Mouse (Mus musculus): ENCODE data around the gene Mmp20. TPM values are rescaled to one million over a fixed set of nuclear protein-coding genes. Genes with fewer than 3 reads are reported as not detected.

Gene Mmp20
- polyA plus RNA-seq, 1 experiment from 2014 or later: not detected

DNA sequence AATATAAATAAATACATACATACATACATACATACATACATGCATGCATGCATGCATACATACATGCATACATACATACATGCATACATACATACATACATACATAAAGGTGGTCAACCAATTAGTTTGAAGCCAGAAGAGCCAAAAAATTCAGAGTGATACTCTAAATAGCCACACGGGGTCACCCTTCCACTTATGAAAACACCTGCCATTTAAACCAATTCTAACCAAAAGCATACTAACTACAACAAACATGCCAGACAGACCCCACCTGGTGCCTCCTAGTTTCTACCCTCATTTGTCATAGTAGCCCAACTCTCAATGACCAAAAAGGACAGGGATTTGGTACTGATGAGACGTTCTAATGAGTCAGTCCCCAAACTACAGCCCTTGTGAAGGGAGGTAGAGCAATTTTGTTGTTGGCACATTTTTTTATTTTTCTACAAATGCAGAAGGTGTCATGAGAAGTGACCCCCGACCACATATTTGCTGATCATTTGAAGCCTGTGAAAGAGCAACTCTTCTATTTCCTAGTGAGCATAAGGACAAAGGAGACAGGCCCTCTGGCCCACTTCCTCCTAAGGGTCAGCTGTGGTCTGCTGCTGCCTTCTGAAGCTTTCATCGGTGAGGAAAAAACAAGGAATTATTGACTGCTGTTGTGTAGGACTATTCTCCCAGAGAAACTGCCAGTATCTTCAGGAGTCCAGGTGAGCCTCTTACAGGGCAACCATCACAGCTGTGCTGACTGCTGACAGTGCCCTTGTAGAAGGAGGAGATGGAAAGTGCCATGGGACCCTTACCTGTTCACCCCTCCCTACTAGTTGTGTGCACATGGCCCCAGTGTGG, 86.3 kb downstream of the Mmp20 start:
- Histone ChIP-seq H3K9ac (ENCODE audit: low read length) (no peak overlapping the region), H3K27ac (ENCODE audit: low read depth, low read length) (no peak overlapping the region), H3K36me3 (ENCODE audit: control insufficient read depth, insufficient read depth, low read length) (no peaks in the 10 kb centered on the region), H3K4me1 (ENCODE audit: control insufficient read depth, insufficient read depth, low read length) (no peaks in the 10 kb centered on the region), H3K27me3 (replicated peaks; ENCODE audit: control insufficient read depth, insufficient read depth, low read length) (no peaks in the 10 kb centered on the region), H3K4me3 (ENCODE audit: low read depth, low read length) (no peak overlapping the region), H3K9me3 (replicated peaks; ENCODE audit: control insufficient read depth, low read length) (no peaks in the 10 kb centered on the region), H3K4me2 (ENCODE audit: low read length) (no peak overlapping the region)
- ATAC-seq (peak; percentile 72), DNase-seq (ENCODE audit: low spot score) (peak; percentile 81)
- WGBS: 41% methylated on average over 4 of the region's 4 CpGs

DNA sequence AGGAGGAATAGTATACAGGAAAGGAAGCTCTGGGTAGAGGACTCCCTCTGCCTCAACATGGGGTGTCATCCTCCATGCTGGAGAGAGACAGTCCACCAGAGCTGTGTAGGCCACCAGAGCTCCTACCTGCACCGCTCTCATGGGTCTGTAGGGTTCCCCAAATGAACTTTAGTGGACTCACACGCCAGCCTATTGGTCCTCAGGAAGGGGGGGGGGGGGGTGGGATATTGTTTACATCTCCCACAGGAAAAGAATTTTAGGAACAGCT, 86.8 kb downstream of the Mmp20 start:
- Histone ChIP-seq H3K27me3 (replicated peaks; ENCODE audit: control insufficient read depth, insufficient read depth, low read length) (no peaks in the 10 kb centered on the region), H3K36me3 (ENCODE audit: control insufficient read depth, insufficient read depth, low read length) (no peaks in the 10 kb centered on the region), H3K9me3 (replicated peaks; ENCODE audit: control insufficient read depth, low read length) (no peaks in the 10 kb centered on the region), H3K4me2 (ENCODE audit: low read length) (no peak overlapping the region), H3K9ac (ENCODE audit: low read length) (no peak overlapping the region), H3K27ac (ENCODE audit: low read depth, low read length) (no peak overlapping the region), H3K4me1 (ENCODE audit: control insufficient read depth, insufficient read depth, low read length) (no peaks in the 10 kb centered on the region), H3K4me3 (ENCODE audit: low read depth, low read length) (no peak overlapping the region)
- WGBS: 88% methylated on average over 2 of the region's 2 CpGs
- ATAC-seq (0 out of 2 replicates have a peak, but pooled peaks have one; percentile 12), DNase-seq (ENCODE audit: low spot score) (no peak)

DNA sequence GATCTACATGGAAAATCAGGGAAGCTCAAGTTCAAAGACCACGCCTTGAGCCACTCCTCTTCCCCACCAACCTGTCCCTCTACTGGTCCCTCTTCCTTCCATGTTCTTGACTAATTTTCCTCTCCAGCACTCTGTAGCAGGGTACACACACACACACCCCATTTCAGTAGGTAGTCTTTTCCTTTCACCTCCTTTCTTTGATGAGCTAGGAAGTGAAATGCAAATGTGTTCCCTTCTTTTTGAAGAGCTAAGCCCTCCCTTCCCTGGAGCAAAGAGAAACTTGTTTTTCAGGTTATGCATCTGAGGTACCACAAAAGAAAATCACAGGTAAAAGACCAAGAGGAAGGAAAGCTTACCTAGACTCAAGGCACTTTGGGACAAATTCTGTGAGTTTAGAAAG, 93.5 kb downstream of the Mmp20 start:
- Histone ChIP-seq H3K4me1 (ENCODE audit: control insufficient read depth, insufficient read depth, low read length) (no peaks in the 10 kb centered on the region), H3K9me3 (replicated peaks; ENCODE audit: control insufficient read depth, low read length) (no peaks in the 10 kb centered on the region), H3K4me2 (ENCODE audit: low read length) (no peak overlapping the region), H3K27me3 (replicated peaks; ENCODE audit: control insufficient read depth, insufficient read depth, low read length) (no peaks in the 10 kb centered on the region), H3K4me3 (ENCODE audit: low read depth, low read length) (no peak overlapping the region), H3K9ac (ENCODE audit: low read length) (no peak overlapping the region), H3K36me3 (ENCODE audit: control insufficient read depth, insufficient read depth, low read length) (no peaks in the 10 kb centered on the region), H3K27ac (ENCODE audit: low read depth, low read length) (no peak overlapping the region)
- 95% methylated on average over 1 of the region's 1 CpGs for WGBS
- ATAC-seq: no peak
- no peak for DNase-seq (ENCODE audit: low spot score)

Other genes starting within 250 kb of the Mmp20 start
- gene Mmp1b, start 240.2 kb upstream of the Mmp20 start, polyA plus RNA-seq (2014; fragmentation: Nextera tagmentation; extraction: Ambion mirVana): not detected in 2 replicates
- gene Mmp3, start 182.4 kb upstream of the Mmp20 start, polyA plus RNA-seq (2014; fragmentation: Nextera tagmentation; extraction: Ambion mirVana): not detected in 2 replicates
- gene Mmp10, start 125.9 kb upstream of the Mmp20 start, polyA plus RNA-seq (2014; fragmentation: Nextera tagmentation; extraction: Ambion mirVana): not detected in 2 replicates
- not detected in 2 replicates for gene Mmp8, start 69.8 kb upstream of the Mmp20 start, polyA plus RNA-seq (2014; fragmentation: Nextera tagmentation; extraction: Ambion mirVana)
- gene Mmp27, start 56.8 kb upstream of the Mmp20 start, polyA plus RNA-seq (2014; fragmentation: Nextera tagmentation; extraction: Ambion mirVana): not detected in 2 replicates
- gene Mmp7, start 63.9 kb downstream of the Mmp20 start, polyA plus RNA-seq (2014; fragmentation: Nextera tagmentation; extraction: Ambion mirVana): not detected in 2 replicates
- 40.7 and 43.9 TPM in 2 replicates for gene Tmem123, start 135.8 kb downstream of the Mmp20 start, polyA plus RNA-seq (2014; fragmentation: Nextera tagmentation; extraction: Ambion mirVana)
- 52.8 and 58.5 TPM in 2 replicates for gene Birc2, start 208.8 kb downstream of the Mmp20 start, polyA plus RNA-seq (2014; fragmentation: Nextera tagmentation; extraction: Ambion mirVana)
- 1.3 and 1.9 TPM in 2 replicates for gene Birc3, start 245.0 kb downstream of the Mmp20 start, polyA plus RNA-seq (2014; fragmentation: Nextera tagmentation; extraction: Ambion mirVana)